Mouse (Mus musculus): Measurements from ENCODE around the gene Fam214b. TPM values are rescaled to one million over a fixed set of nuclear protein-coding genes. Genes with fewer than 3 reads are reported as not detected.

The Fam214b gene
- total and polyA plus RNA-seq, 3 experiments = 1.3 to 3.8 TPM; not detected in 1

- Histone ChIP-seq H3K36me3 (ENCODE audit: control insufficient read depth in 1 of 2, insufficient read depth in 2 of 2, low read length in 2 of 2) (peaks cover 0 to 3% of the 10 kb centered on the region in 2 experiments; a peak in 1 of 4 replicates), H3K27ac (ENCODE audit: control insufficient read depth, low read depth, low read length) (peak within 1 kb of the TSS; percentile 90), H3K9ac (ENCODE audit: control insufficient read depth, low read depth, low read length, poor library complexity, severe bottlenecking) (peak within 1 kb of the TSS; percentile 98), H3K4me3 (ENCODE audit: control insufficient read depth in 1 of 2, insufficient read depth in 1 of 2, low read depth in 2 of 2, low read length in 2 of 2) (peak within 1 kb of the TSS; percentile 87 to 99), H3K4me1 (ENCODE audit: control insufficient read depth in 1 of 2, insufficient read depth in 2 of 2, low read length in 2 of 2) (peaks cover 3 to 11% of the 10 kb centered on the region in 2 experiments; a peak in 3 of 4 replicates), H3K27me3 (ENCODE audit: control insufficient read depth in 1 of 2, insufficient read depth in 2 of 2, low read length in 2 of 2) (no peaks in the 10 kb centered on the region), H3K9me3 (replicated peaks; ENCODE audit: insufficient read depth, low read length) (no peaks in the 10 kb centered on the region), H3K79me2 (ENCODE audit: control insufficient read depth, insufficient read depth, low read length, poor library complexity) (peaks cover 1% of the 10 kb centered on the region; the same call in 1 of the 2 replicates)
- TF ChIP-seq ZC3H11A (IDR thresholded peaks at IDR 0.05; ENCODE audit: low read depth, low read length) = no peak
- peak; percentile 61; the same call in 1 of the 2 replicates for TF ChIP-seq CHD2 (IDR thresholded peaks at IDR 0.05; ENCODE audit: low read length)
- peak; percentile 62; the same call in 1 of the 2 replicates for TF ChIP-seq MAZ (IDR thresholded peaks at IDR 0.05; ENCODE audit: low read depth, low read length)
- TF ChIP-seq TCF12 (IDR thresholded peaks at IDR 0.05; ENCODE audit: low read depth, low read length) = 0 out of 2 replicates have a peak, but pooled peaks have one; percentile 16
- 0 out of 2 replicates have a peak, but pooled peaks have one; percentile 39 for TF ChIP-seq GABPA (IDR thresholded peaks at IDR 0.05; ENCODE audit: low read depth, low read length)
- TF ChIP-seq MAFK (IDR thresholded peaks at IDR 0.05; ENCODE audit: borderline replicate concordance, low read depth, low read length) = no peak
- TF ChIP-seq NELFE (IDR thresholded peaks at IDR 0.05; ENCODE audit: low read depth, low read length) = peak; percentile 46; the same call in 1 of the 2 replicates
- no peak for TF ChIP-seq JUND (IDR thresholded peaks at IDR 0.05; ENCODE audit: low read depth, low read length)
- TF ChIP-seq E2F4 (IDR thresholded peaks at IDR 0.05; ENCODE audit: borderline replicate concordance, low read depth, low read length) = peak; percentile 75; the same call in 1 of the 2 replicates
- peak; percentile 94 for TF ChIP-seq HCFC1 (IDR thresholded peaks at IDR 0.05; ENCODE audit: low read depth, low read length)
- TF ChIP-seq POLR2A (IDR thresholded peaks at IDR 0.05; ENCODE audit: control insufficient read depth in 1 of 2, insufficient read depth in 1 of 2, low read depth in 1 of 2, low read length in 2 of 2, poor library complexity in 1 of 2) = peak; percentile 66 to 67
- no peak for TF ChIP-seq MYB (IDR thresholded peaks at IDR 0.05; ENCODE audit: low read depth, low read length)
- peak; percentile 83 for TF ChIP-seq ELF1 (IDR thresholded peaks at IDR 0.05; ENCODE audit: low read depth, low read length)
- TF ChIP-seq TBP (IDR thresholded peaks at IDR 0.05; ENCODE audit: low read depth, low read length) = 0 out of 2 replicates have a peak, but pooled peaks have one; percentile 11
- TF ChIP-seq ZNF384 (IDR thresholded peaks at IDR 0.05; ENCODE audit: low read depth, low read length) = peak; percentile 51; the same call in 1 of the 2 replicates
- TF ChIP-seq ZMIZ1 (IDR thresholded peaks at IDR 0.05; ENCODE audit: low read depth, low read length) = no peak
- no peak for TF ChIP-seq USF1 (IDR thresholded peaks at IDR 0.05; ENCODE audit: low read depth, low read length)
- TF ChIP-seq SIN3A (IDR thresholded peaks at IDR 0.05; ENCODE audit: low read length) = peak; percentile 72
- peak; percentile 63 for TF ChIP-seq MXI1 (IDR thresholded peaks at IDR 0.05; ENCODE audit: low read depth, low read length)
- peak; percentile 29; the same call in 1 of the 2 replicates for TF ChIP-seq MYC (IDR thresholded peaks at IDR 0.05; ENCODE audit: low read depth, low read length)
- DNase-seq (ENCODE audit: low read depth, low spot score) = peak; percentile 92
These were observed 35.6 kb downstream of the Fam214b start, which contains the start of gene Fancg for GRCm38 (mm10) chr4:43010161-43011038. Fancg (minus strand) TSS chr4:43010506.
